Mouse (Mus musculus) small intestine, adult 2 months (tissue): ENCODE measurements at regions not wholly inside any gene's neighbourhood (a gene's known extent, or its start where the extent isn't known, plus 50 kb on each side); places are given as distances from the start of the nearest gene placed in this dataset.

ENCODE experiments used
- H3K27ac ChIP-seq: fragments of 200-500 bp; 2 replicates; pipeline ENCODE4 v1.5.1; 2012; ENCODE audit warnings: low read depth, low read length, control low read depth, inconsistent platforms; ENCODE audit not compliant: insufficient read depth
- H3K27me3 ChIP-seq: fragments of 200-500 bp; 2 replicates; pipeline ENCODE4 v1.6.1; 2012; ENCODE audit warnings: mild to moderate bottlenecking, moderate library complexity, low read length, inconsistent platforms; ENCODE audit not compliant: control insufficient read depth, insufficient read depth
- H3K36me3 ChIP-seq: fragments of 200-500 bp; 2 replicates; pipeline ENCODE4 v1.6.1; 2012; ENCODE audit warnings: mild to moderate bottlenecking, low read length, control low read depth, inconsistent platforms; ENCODE audit not compliant: control insufficient read depth, insufficient read depth
- H3K4me1 ChIP-seq: fragments of 200-500 bp; 2 replicates; pipeline ENCODE4 v1.6.1; 2012; ENCODE audit warnings: low read length, inconsistent platforms, mixed read lengths; ENCODE audit not compliant: control insufficient read depth, insufficient read depth, insufficient read length
- H3K4me3 ChIP-seq: fragments of 200-500 bp; 2 replicates; pipeline ENCODE4 v1.5.1; 2012; ENCODE audit warnings: low read depth, mild to moderate bottlenecking, control low read depth, inconsistent platforms, low read length, moderate library complexity
- CTCF ChIP-seq: fragments of 200-500 bp; IDR thresholded peaks from 2 replicates; pipeline ENCODE4 v1.5.1; 2012; ENCODE audit warnings: low read depth, mild to moderate bottlenecking, control low read depth, inconsistent platforms, low read length, moderate library complexity, mixed read lengths; ENCODE audit not compliant: insufficient replicate concordance, insufficient read length; ENCODE audit errors: extremely low read depth
- POLR2A ChIP-seq: fragments of 200-500 bp; IDR thresholded peaks from 2 replicates; pipeline ENCODE4 v1.6.1; 2012; ENCODE audit warnings: low read depth, mild to moderate bottlenecking, control low read depth, inconsistent platforms, low read length, moderate library complexity
- WGBS: fragments of 180-500 bp; shearing (Covaris S2); methylation state at CpG from one replicate; pipeline ENCODE4 v1.1.7; 2018; 5-methylcytosine and 5-hydroxymethylcytosine counted together

DNA sequence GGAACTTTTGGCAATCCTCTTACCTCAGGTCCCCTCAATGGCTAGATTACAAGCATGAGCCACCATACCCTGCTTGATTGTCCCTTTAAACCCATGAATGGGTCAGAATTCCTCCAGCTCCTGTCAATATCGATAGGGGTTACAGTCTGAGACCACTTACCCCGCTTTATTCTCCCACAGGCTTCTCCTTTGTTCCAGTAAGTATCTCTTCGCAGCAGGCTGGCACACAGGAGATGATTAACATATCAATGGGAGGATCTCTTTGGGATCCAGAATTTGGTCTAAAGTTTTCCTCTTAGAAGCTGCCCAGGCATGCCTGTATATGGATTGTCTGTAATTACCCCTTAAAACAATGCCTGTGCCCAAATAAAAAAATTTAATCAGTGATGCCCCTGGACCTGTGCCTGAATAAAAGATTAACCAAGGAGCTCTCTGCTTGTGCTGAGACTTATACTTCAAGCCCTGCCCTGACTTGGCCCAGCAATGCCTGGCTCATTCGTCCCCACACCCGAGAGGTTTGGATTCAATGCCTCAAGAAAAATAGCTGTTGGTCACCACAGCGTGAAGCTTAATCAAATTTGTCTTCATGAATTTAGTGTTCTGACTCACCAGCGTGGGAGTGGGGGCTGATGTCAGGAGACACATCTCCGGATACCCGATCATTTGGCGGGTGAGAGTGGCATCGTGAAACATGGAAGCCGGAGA, 97.9 kb upstream of the Zfp217 start:
- no peak overlapping the region for H3K4me3 ChIP-seq
- WGBS, result 56% methylated on average over 12 of the region's 12 CpGs

DNA sequence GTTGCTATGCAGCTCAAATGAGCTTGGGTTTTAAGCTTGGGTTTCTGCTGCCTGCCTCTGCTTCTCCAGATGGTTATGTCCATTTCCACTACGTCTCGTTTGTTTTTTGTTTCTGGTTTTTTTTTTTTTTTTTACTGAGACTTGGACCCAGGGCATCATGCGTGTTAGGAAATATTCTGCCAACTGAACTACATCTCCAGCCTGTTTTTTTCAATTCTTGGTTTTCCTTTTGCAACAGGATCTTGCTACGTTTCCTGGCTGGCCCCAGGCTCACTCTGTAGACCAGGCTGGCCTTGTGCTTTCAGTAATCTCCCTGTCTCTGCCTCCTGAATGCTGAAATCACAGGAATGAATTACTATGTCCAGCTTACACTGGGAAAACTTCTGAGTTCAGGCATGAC, 96.2 kb upstream of the Zfp217 start:
- WGBS, result 54% methylated on average over 4 of the region's 4 CpGs

More for the DNA sequence above, 97.9 kb upstream of the Zfp217 start:
- Histone ChIP-seq H3K27me3 (no peaks in the 10 kb centered on the region), H3K27ac (no peak overlapping the region), H3K36me3 (no peaks in the 10 kb centered on the region), H3K4me1 (peaks cover 4% of the 10 kb centered on the region; the same call in 1 of the 2 replicates)
- TF ChIP-seq POLR2A (no peak), CTCF (no peak)

DNA sequence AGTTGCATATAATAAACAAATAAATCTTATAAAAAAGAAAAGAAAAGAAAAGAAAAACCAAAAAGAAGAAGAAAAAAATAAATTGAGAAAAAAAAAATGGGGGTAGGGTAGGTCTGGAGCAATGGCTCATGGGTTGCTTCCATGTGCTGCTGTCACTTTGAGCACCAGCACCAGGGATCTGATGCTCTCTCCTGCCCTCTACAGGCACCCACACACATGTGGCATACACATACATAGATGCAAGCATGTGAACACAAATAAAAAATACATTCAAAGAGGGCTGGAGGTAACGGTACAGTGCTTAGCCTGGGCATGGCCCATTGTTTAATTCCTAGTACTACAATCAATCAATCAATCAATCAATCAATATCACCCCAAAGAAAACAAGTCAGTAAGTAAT, 90.1 kb upstream of the Zfp217 start:
- Histone ChIP-seq H3K4me3 (no peak overlapping the region), H3K27me3 (no peaks in the 10 kb centered on the region), H3K27ac (no peak overlapping the region), H3K36me3 (no peaks in the 10 kb centered on the region), H3K4me1 (peaks cover 2% of the 10 kb centered on the region)
- WGBS, result 83% methylated on average over 1 of the region's 1 CpGs
- TF ChIP-seq POLR2A (no peak), CTCF (peak; percentile 34; the same call in 1 of the 2 replicates)

More for the DNA sequence above, 96.2 kb upstream of the Zfp217 start:
- H3K4me3 ChIP-seq, result no peak overlapping the region
- H3K27me3 ChIP-seq, result no peaks in the 10 kb centered on the region
- H3K4me1 ChIP-seq, result peaks cover 4% of the 10 kb centered on the region; the same call in 1 of the 2 replicates
- no peak overlapping the region for H3K27ac ChIP-seq
- TF ChIP-seq CTCF (no peak), POLR2A (no peak)
- H3K36me3 ChIP-seq, result no peaks in the 10 kb centered on the region

DNA sequence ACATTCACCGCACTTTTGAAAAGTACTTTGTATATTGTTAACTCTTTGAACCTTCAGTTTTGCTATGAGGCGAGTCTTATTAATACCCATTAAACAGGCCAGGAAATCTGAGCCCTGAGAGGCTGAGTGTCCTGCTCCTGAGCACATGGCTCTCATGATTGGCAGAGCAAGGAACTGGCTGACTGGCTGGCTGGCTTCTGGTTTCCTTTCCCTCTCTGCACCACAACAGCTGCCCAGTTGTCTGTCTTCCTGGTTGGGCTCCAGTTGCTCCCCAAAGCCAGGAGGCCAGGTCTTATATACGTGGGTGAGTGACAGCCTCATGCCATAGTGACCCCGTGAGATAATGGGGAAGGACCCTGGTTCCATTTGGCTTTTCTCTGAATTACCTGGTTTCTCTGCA, 85.5 kb upstream of the Zfp217 start:
- Histone ChIP-seq H3K4me3 (no peak overlapping the region), H3K36me3 (no peaks in the 10 kb centered on the region), H3K27ac (no peak overlapping the region), H3K4me1 (peaks cover 2% of the 10 kb centered on the region), H3K27me3 (no peaks in the 10 kb centered on the region)
- TF ChIP-seq POLR2A (no peak), CTCF (no peak)
- WGBS, result 78% methylated on average over 4 of the region's 4 CpGs

DNA sequence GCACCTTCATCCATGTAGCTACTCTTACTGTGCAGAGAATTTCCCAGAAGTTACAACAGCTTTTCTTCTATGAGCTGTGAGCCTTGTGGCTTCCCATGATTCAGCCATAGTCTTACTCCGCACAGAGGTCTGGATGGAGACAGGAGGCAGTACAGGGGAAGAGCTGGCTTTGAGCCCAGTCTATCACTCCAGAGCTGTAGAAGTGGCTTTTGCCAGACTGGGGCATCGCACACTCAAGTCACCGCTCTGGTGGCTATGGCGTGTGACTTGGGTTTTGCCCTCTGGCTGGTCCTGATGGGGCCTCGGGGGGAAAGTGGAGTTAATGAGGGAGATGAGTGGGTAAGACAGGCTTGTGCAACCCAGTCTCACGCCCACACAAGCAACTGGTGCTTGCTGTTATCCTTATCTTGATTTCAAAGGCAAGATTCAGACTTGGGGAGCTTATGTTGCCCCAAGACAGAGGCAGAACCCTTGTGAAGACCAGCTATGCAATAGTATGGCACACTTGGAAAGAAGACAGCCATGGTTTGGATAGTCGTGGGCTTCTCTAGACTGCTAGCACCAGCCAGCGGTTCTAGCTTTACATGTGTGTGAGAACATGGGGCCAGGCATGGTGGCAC, 81.7 kb upstream of the Zfp217 start:
- WGBS, result 89% methylated on average over 8 of the region's 8 CpGs
- Histone ChIP-seq H3K4me3 (no peak overlapping the region), H3K27me3 (no peaks in the 10 kb centered on the region), H3K27ac (no peak overlapping the region), H3K36me3 (no peaks in the 10 kb centered on the region), H3K4me1 (no peaks in the 10 kb centered on the region; the same call in 1 of the 2 replicates)
- TF ChIP-seq POLR2A, result no peak

DNA sequence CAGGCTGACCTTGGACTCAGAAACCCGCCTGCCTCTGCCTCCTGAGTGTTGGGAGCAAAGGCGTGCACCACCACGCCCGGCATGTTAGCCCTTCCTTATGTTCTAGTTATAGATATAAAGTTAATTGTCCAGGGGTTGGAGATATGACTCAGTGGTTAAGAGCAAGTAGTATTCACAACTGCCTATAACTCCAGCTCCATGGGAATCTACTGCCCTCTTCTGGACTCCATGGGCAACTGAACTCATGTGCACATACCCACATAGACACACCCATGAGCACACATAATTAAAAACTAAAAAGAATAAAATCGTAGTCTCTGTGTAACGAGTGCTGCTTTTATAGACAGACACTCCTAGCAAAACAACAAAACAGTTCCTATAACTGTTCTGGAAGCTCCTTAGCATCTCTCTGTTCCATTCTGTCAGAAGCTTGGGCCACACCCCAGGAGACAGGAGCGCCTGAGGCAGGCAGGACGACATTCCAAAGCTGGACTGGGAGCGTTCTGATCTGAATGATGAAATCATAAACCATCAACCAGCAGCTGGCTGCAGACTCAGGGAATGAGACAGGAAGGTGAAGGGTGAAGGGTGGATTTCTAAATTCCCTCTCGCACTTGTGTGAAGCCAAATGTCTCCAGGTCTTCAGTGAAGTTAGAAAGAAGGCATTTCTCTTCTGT, 80.6 kb upstream of the Zfp217 start:
- no peak overlapping the region for H3K4me3 ChIP-seq
- no peaks in the 10 kb centered on the region for H3K27me3 ChIP-seq
- no peak overlapping the region for H3K27ac ChIP-seq
- no peaks in the 10 kb centered on the region for H3K36me3 ChIP-seq
- WGBS, result 80% methylated on average over 10 of the region's 10 CpGs
- TF ChIP-seq CTCF (no peak), POLR2A (no peak)
- H3K4me1 ChIP-seq, result no peaks in the 10 kb centered on the region; the same call in 1 of the 2 replicates

DNA sequence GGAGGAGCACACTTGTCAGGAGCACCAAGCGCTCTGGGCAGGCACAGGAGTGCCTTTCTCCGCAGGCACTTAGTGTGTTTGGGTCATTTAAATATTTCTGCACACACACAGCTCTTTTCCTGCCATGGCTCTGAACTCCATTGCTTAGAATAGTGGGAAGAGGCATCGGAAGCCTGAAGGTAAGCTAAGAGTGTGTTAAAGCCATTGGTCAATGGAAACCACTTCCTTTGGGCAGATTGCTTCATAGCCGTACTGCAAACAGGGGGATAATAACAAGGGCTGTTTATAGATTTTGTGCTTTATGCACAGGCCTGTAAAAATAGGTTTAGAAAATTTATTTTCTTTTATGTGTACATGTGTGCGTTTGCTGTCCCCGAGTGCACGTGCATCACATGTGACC, 76.0 kb upstream of the Zfp217 start:
- WGBS, result 85% methylated on average over 7 of the region's 7 CpGs
- Histone ChIP-seq H3K36me3 (no peaks in the 10 kb centered on the region), H3K27me3 (no peaks in the 10 kb centered on the region), H3K4me3 (no peak overlapping the region), H3K4me1 (peaks cover 2% of the 10 kb centered on the region), H3K27ac (no peak overlapping the region)
- no peak for TF ChIP-seq POLR2A
- no peak for TF ChIP-seq CTCF
